Comparison of ENCODE assay signal across 16 mouse cellular contexts in genomic region chr1:78737646-78738045, GRCm38 (mm10).
"Had no signal": no experiment of that assay in that cellular context is flagged by ENCODE, and none has a peak within 500 bp of the region (broad histone marks: within the 10 kb centered on the region; RNA-seq: fewer than 3 reads in every experiment).

No protein-coding gene starts in this region.

- ATAC-seq: lung, postnatal 0 days; midbrain, embryonic 16.5 days had no signal

- H3K4me3 ChIP-seq: left cerebral cortex, adult 2 months; liver, embryonic 13.5 days; megakaryocyte, embryonic 14.5 days; midbrain, embryonic 12.5 days; myocyte; neural tube, embryonic 13.5 days had no signal

- H3K9ac ChIP-seq: liver, embryonic 13.5 days; midbrain, embryonic 12.5 days; neural tube, embryonic 13.5 days had no signal

- DNase-seq: kidney, adult 2 months; kidney, postnatal 25 days; layer of hippocampus, postnatal 36 days; liver, embryonic 13.5 days; lung, adult 2 months; lung, postnatal 36 days; thymus, adult 18-20 months; thymus, postnatal 36 days had no signal

- H3K4me2 ChIP-seq: liver, embryonic 13.5 days; midbrain, embryonic 12.5 days; neural tube, embryonic 13.5 days had no signal

- H3K4me1 ChIP-seq: liver, embryonic 13.5 days; midbrain, embryonic 12.5 days; neural tube, embryonic 13.5 days had no signal

- H3K27me3 ChIP-seq: liver, embryonic 13.5 days; megakaryocyte, embryonic 14.5 days; midbrain, embryonic 12.5 days; neural tube, embryonic 13.5 days had no signal

- H3K36me3 ChIP-seq: liver, embryonic 13.5 days; midbrain, embryonic 12.5 days; neural tube, embryonic 13.5 days had no signal

- H3K27ac ChIP-seq: kidney, postnatal 0 days; left cerebral cortex, adult 2 months; liver, embryonic 13.5 days; midbrain, embryonic 12.5 days; neural tube, embryonic 13.5 days had no signal

- H3K9me3 ChIP-seq: liver, embryonic 13.5 days; midbrain, embryonic 12.5 days; neural tube, embryonic 13.5 days had no signal
